Mouse (Mus musculus) brain, embryonic 14.5 days (tissue): ENCODE results near the gene Olfr463. TPM values are rescaled to one million over a fixed set of nuclear protein-coding genes. Genes with fewer than 3 reads are reported as not detected.
"Not testable (repeated sequence)": the region's sequence is repeated elsewhere in the genome, so short reads cannot be mapped to it uniquely, and the experiment has no call there.

ENCODE experiments used
- DNase-seq: peaks from one replicate; pipeline ENCODE4 v3.0.0-alpha.2; 2011; ENCODE audit warnings: low read depth
- CTCF ChIP-seq: fragments of 200-500 bp; IDR thresholded peaks from 2 replicates; pipeline ENCODE4 v1.5.1; 2012; ENCODE audit warnings: inconsistent platforms, mild to moderate bottlenecking, moderate library complexity, borderline replicate concordance; ENCODE audit not compliant: insufficient read depth, insufficient read length; ENCODE audit errors: extremely low read depth
- POLR2A ChIP-seq: fragments of 200-500 bp; IDR thresholded peaks from 2 replicates; pipeline ENCODE4 v1.6.1; 2012; ENCODE audit warnings: mild to moderate bottlenecking, inconsistent platforms, borderline replicate concordance; ENCODE audit not compliant: poor library complexity, insufficient read depth, insufficient read length, severe bottlenecking; ENCODE audit errors: extremely low read depth
- polyA plus RNA-seq: library from polyadenylated mRNA; depleted of rRNA; stranded (reverse); fragments of >200 nt; gene quantifications from 2 replicates; pipeline ENCODE4 v1.2.3, GENCODE M21; 2012; rRNA removed

The Olfr463 gene
- polyA plus RNA-seq, 1 experiment, result 0.05 TPM

DNA sequence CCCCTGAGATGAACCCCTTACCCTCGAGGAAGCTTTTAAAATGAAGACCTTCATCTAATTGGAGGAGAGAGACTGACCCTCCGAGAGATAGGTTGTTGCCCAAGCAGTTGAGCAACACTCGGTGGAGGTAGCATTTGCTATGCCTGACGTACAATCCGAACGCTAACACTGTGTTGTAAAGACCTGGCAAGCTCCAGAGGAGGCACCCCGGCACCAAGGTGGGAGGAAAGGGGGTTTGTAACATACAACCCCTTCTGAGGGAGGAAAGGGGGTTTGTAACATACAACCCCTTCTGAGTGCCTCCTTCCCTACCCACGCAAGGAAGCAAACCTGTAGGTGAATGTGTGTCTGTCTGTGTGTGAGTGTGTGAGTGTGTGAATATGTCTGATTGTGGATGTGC, 25.4 kb downstream of the Olfr463 start:
- DNase-seq, result peak; percentile 46
- no peak for TF ChIP-seq POLR2A
- TF ChIP-seq CTCF, result no peak

DNA sequence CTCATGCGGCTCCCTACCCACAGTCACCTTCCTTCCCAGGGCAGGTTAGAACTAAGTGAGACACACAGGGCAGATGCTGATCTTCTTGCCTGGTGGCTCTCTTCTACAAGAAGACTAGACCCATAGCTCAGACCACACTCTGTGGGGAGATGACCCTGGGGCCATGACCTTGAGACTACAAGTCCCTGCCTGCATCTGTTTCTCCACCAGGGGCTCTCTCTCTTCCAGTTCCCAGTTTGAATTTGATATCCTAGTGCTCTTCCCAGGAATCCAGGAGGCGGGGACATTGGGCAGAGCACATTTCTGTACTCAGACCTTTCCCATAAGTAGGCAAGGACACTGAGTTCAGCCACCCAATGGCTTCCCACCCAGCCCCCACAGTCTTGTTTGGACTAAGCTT, 27.1 kb downstream of the Olfr463 start:
- TF ChIP-seq POLR2A (no peak), CTCF (no peak)
- DNase-seq, result no peak

DNA sequence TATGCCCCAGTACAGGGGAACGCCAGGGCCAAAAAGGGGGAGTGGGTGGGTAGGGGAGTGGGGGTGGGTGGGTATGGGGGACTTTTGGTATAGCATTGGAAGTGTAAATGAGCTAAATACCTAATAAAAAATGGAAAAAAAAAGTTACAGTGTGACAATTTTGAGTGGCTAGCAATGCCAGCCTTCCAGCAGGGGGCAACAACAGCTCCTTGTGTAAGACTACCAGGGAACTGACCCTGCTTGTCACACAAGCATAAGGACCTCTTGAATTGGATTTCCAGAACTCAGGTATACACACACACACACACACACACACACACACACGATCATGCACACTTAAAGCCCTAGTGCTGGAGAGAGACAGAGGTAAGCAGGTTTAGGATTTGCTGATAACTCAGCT, 30.3 kb downstream of the Olfr463 start:
- DNase-seq, result not testable (repeated sequence)

- DNase-seq, result no peak
- no peak for TF ChIP-seq POLR2A
- TF ChIP-seq CTCF, result no peak
Observed at GRCm38 (mm10) chr11:87862805-87863204, 34.4 kb downstream of the Olfr463 start.

DNA sequence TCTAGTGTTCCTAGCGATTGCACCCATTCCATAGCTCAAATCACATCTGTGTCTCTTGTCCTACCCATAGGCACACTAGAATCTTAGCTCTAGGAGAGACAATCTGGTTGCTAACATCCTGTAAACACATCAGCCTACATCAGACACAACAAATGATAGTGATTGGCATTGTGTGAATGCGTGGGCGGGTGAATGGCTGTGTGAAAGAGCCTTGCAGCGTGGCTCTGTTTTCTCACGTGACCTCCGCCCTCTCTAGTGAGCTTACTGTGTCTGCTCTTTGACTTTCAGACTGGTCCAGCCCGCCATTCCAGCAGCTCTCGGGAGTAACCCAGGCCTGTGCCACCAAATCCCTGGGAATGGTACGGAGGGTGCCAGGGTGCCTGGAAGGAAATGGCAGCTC, 36.8 kb downstream of the Olfr463 start:
- no peak for DNase-seq
- TF ChIP-seq POLR2A (no peak), CTCF (no peak)

DNA sequence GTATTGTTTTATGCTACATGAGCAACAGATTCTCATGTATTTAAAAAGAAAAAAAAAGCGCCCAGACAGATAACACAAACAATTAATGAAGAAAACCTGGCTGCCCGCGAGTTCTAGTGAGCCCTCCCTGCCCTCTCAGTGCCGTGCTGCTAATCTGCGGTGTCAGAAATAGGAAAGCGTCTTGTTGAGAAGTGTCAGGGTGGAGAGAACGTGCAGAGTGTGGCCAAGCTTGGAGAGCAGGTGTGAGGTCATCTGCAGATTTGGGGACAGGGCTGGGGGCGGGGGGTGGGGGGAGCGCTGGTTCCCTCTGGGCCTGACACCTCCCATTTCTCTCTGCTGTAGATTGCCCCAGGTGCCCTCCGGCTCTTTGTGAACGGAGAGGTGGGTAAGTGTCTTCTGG, 37.9 kb downstream of the Olfr463 start:
- TF ChIP-seq CTCF (no peak), POLR2A (no peak)
- no peak for DNase-seq

DNA sequence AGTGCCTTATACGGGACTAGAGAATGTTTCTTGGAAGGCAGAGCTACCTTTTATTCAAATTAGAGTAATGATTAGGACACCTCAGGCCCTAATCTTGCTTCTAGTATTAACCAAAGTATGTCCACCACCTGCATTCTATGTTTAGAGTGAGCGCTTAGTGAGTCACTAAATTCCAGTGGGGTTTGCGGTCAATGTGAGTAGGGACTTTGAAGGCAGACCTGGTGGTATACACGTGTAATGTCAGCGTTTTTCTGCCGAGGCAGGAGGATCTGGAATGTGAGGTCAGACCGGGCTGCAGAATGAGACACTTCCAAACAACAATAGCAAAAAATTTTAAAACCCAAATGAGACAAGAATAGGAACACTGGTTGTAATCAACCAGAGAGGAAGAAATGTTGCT, 42.6 kb downstream of the Olfr463 start:
- DNase-seq, result no peak
- TF ChIP-seq CTCF, result no peak
- no peak for TF ChIP-seq POLR2A

DNA sequence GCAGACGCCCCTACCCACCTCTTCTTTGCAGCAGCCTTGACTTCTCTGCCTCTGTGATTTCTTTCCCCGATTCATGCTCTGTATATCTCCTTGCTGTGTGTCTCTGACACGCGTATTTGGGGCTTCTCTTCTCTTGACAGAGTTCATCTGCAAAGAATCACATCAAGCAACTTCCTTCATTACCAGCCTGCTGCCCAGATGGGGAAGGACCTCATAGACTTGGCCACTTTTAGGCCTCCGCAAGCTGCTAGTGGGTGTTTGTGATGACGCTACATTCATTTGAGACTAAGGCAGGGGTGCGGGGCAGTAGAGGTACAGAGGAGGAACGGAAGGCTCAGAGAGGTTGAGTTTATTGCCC, 43.6 kb downstream of the Olfr463 start:
- TF ChIP-seq POLR2A, result no peak
- no peak for TF ChIP-seq CTCF
- no peak for DNase-seq

- TF ChIP-seq POLR2A (peak; percentile 74; the same call in 1 of the 2 replicates), CTCF (no peak)
- peak; percentile 98 for DNase-seq
Observed at GRCm38 (mm10) chr11:87852690-87853596, 44.2 kb downstream of the Olfr463 start, which contains the start of gene Mks1. Gene Mks1 (plus strand): TSS chr11:87853215.

DNA sequence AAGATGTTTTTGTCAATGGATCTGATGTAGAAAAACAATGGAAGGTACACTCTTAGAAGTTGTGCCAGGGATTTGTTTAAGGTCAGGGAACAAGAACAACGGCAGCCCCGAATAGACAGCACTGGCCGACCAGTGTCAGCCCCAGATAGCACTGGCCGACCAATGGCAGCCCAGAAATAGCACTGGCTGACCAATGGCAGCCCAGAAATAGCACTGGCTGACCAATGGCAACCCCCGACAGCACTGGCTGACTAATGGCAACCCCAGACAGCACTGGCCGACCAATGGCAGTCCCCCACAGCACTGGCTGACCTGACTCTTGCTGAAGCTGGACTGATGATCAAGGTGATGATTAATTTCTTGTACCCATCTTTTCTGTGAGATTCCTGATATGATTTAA, 49.3 kb downstream of the Olfr463 start:
- peak; percentile 31 for DNase-seq
- no peak for TF ChIP-seq CTCF
- no peak for TF ChIP-seq POLR2A

DNA sequence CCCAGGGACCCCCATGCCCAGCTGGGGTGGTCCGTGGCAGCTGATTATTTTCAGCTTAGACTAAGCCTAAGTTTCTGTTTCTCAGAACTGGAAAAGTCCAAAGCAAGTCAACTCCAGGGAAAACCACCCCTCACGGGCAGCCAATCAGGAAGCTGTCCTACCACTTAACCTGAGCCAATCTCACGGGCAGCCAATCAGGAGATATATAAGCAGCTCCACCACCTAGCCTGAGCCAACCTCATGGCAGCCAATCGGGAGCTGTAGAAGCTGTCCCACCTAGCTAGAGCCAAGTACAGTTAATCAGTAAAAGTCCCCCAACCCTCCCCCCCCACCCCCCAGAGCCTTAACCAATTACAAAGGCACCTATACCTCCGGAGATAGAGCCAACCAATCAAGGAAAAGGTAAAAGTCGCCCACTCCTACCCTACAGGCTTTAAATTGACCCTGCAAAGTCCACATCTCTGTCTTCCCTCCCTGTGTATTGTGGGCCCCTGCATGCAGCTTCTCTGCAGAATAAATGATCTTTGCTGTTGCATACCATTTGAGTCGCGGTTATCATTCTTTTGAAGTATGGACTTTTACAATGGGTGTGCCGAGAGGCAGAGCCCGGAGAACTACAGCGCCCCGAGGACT, 50.1 kb downstream of the Olfr463 start:
- no peak for DNase-seq
- TF ChIP-seq POLR2A, result no peak
- no peak for TF ChIP-seq CTCF

Other genes starting within 250 kb of the Olfr463 start
- 0.87 and 1.4 TPM in 2 replicates for gene Rnf43, start 234.7 kb downstream of the Olfr463 start, polyA plus RNA-seq
- gene Supt4a, start 159.8 kb downstream of the Olfr463 start, polyA plus RNA-seq, result 118 and 147 TPM in 2 replicates
- 150 and 168 TPM in 2 replicates for gene Tspoap1, start 136.8 kb downstream of the Olfr463 start, polyA plus RNA-seq
- 0.28 and 0.51 TPM in 2 replicates for gene Mpo, start 103.8 kb downstream of the Olfr463 start, polyA plus RNA-seq
- gene Lpo, start 69.1 kb downstream of the Olfr463 start, polyA plus RNA-seq, result 0.33 and 0.63 TPM in 2 replicates
- gene Mks1, start 44.2 kb downstream of the Olfr463 start, polyA plus RNA-seq, result 21.1 and 29.7 TPM in 2 replicates
- gene Epx, start 21.9 kb downstream of the Olfr463 start, polyA plus RNA-seq, result 0.10 and 0.35 TPM in 2 replicates
- gene Olfr462, start 5.1 kb downstream of the Olfr463 start, polyA plus RNA-seq, result 0.01 TPM in 1 of 2 replicates, not detected in the other
- 0.18 TPM in 1 of 2 replicates, not detected in the other for gene Olfr464, start 23.6 kb upstream of the Olfr463 start, polyA plus RNA-seq
- gene Dynll2, start 90.1 kb upstream of the Olfr463 start, polyA plus RNA-seq, result 227 and 321 TPM in 2 replicates
- 456 and 624 TPM in 2 replicates for gene Srsf1, start 150.0 kb upstream of the Olfr463 start, polyA plus RNA-seq
- 45.0 and 58.4 TPM in 2 replicates for gene Vezf1, start 170.9 kb upstream of the Olfr463 start, polyA plus RNA-seq
- gene Cuedc1, start 200.7 kb upstream of the Olfr463 start, polyA plus RNA-seq, result 33.1 and 53.2 TPM in 2 replicates